Mouse (Mus musculus) lung, postnatal 0 days (tissue): ENCODE data around the gene Foxk1.

ENCODE experiments used
- CTCF ChIP-seq: IDR thresholded peaks from 2 replicates; pipeline ENCODE4 v1.5.1; 2016; ENCODE audit warnings: antibody characterized with exemption, mild to moderate bottlenecking
- EP300 ChIP-seq: IDR thresholded peaks from 2 replicates; pipeline ENCODE4 v1.6.1; 2016; ENCODE audit warnings: antibody characterized with exemption, mild to moderate bottlenecking, control low read depth

- TF ChIP-seq CTCF (no peak), EP300 (no peak)
These were observed 34.4 kb downstream of the Foxk1 start for GRCm38 (mm10) chr5:142435736-142436135.
